Mouse (Mus musculus): ENCODE data around the gene Vat1l. TPM values are rescaled to one million over a fixed set of nuclear protein-coding genes. Genes with fewer than 3 reads are reported as not detected.

The Vat1l gene
- 0.14 and 0.33 TPM in 2 replicates for polyA plus RNA-seq (2016; fragmentation: Nextera tagmentation; extraction: Ambion mirVana)

- 2% methylated on average over 39 of the region's 39 CpGs for WGBS (ENCODE audit: insufficient replicate concordance)
- Histone ChIP-seq H3K4me1 (no peaks in the 10 kb centered on the region), H3K9ac (no peak within 1 kb of the TSS), H3K27me3 (replicated peaks) (peaks cover 44% of the 10 kb centered on the region), H3K27ac (no peak within 1 kb of the TSS), H3K4me3 (peak within 1 kb of the TSS; percentile 36), H3K36me3 (no peaks in the 10 kb centered on the region), H3K4me2 (peak within 1 kb of the TSS; percentile 54), H3K9me3 (replicated peaks) (no peaks in the 10 kb centered on the region)
- ATAC-seq, result no peak
Measured at GRCm38 (mm10) chr8:114205221-114205901, at the start of gene Vat1l. Vat1l (plus strand) TSS chr8:114205612.

- no peak for ATAC-seq
- no peaks in the 10 kb centered on the region for H3K36me3 ChIP-seq
- 53% methylated on average over 2 of the region's 2 CpGs for WGBS (ENCODE audit: insufficient replicate concordance)
Measured at GRCm38 (mm10) chr8:114158586-114158985, 46.8 kb upstream of the Vat1l start.

GRCm38 (mm10) chr8:114159666-114160065, 45.7 kb upstream of the Vat1l start:
- Histone ChIP-seq H3K27ac (no peak overlapping the region), H3K9me3 (replicated peaks) (no peaks in the 10 kb centered on the region), H3K27me3 (replicated peaks) (no peaks in the 10 kb centered on the region), H3K9ac (no peak overlapping the region), H3K4me2 (no peak overlapping the region), H3K4me3 (no peak overlapping the region), H3K4me1 (no peaks in the 10 kb centered on the region), H3K36me3 (no peaks in the 10 kb centered on the region)
- 66% methylated on average over 3 of the region's 3 CpGs for WGBS (ENCODE audit: insufficient replicate concordance)
- ATAC-seq, result no peak

More at GRCm38 (mm10) chr8:114158586-114158985, 46.8 kb upstream of the Vat1l start:
- Histone ChIP-seq H3K27me3 (replicated peaks) (no peaks in the 10 kb centered on the region), H3K9ac (no peak overlapping the region), H3K4me2 (no peak overlapping the region), H3K9me3 (replicated peaks) (no peaks in the 10 kb centered on the region), H3K4me3 (no peak overlapping the region), H3K27ac (no peak overlapping the region), H3K4me1 (no peaks in the 10 kb centered on the region)

GRCm38 (mm10) chr8:114163871-114164270, 41.5 kb upstream of the Vat1l start:
- Histone ChIP-seq H3K4me1 (no peaks in the 10 kb centered on the region), H3K9me3 (replicated peaks) (no peaks in the 10 kb centered on the region), H3K4me2 (no peak overlapping the region), H3K27me3 (replicated peaks) (no peaks in the 10 kb centered on the region), H3K27ac (no peak overlapping the region), H3K9ac (no peak overlapping the region), H3K36me3 (no peaks in the 10 kb centered on the region), H3K4me3 (no peak overlapping the region)
- WGBS (ENCODE audit: insufficient replicate concordance), result 48% methylated on average over 3 of the region's 3 CpGs
- ATAC-seq, result no peak

- Histone ChIP-seq H3K4me3 (no peak overlapping the region), H3K27me3 (replicated peaks) (no peaks in the 10 kb centered on the region), H3K36me3 (no peaks in the 10 kb centered on the region), H3K9ac (no peak overlapping the region), H3K27ac (no peak overlapping the region), H3K9me3 (replicated peaks) (no peaks in the 10 kb centered on the region), H3K4me2 (no peak overlapping the region), H3K4me1 (no peaks in the 10 kb centered on the region)
- WGBS (ENCODE audit: insufficient replicate concordance), result 64% methylated on average over 6 of the region's 6 CpGs
- no peak for ATAC-seq
Measured at GRCm38 (mm10) chr8:114164444-114165096, 40.8 kb upstream of the Vat1l start.

GRCm38 (mm10) chr8:114165741-114166140, 39.7 kb upstream of the Vat1l start:
- Histone ChIP-seq H3K9me3 (replicated peaks) (no peaks in the 10 kb centered on the region), H3K9ac (no peak overlapping the region), H3K4me2 (no peak overlapping the region), H3K4me1 (no peaks in the 10 kb centered on the region), H3K27me3 (replicated peaks) (no peaks in the 10 kb centered on the region), H3K36me3 (no peaks in the 10 kb centered on the region), H3K4me3 (no peak overlapping the region), H3K27ac (no peak overlapping the region)
- no peak for ATAC-seq
- WGBS (ENCODE audit: insufficient replicate concordance), result 65% methylated on average over 2 of the region's 2 CpGs

GRCm38 (mm10) chr8:114176721-114177120, 28.7 kb upstream of the Vat1l start:
- H3K27me3 ChIP-seq (replicated peaks), result no peaks in the 10 kb centered on the region
- no peak overlapping the region for H3K4me2 ChIP-seq
- H3K4me1 ChIP-seq, result no peaks in the 10 kb centered on the region
- H3K27ac ChIP-seq, result no peak overlapping the region
- 47% methylated on average over 3 of the region's 3 CpGs for WGBS (ENCODE audit: insufficient replicate concordance)
- no peak overlapping the region for H3K4me3 ChIP-seq
- no peaks in the 10 kb centered on the region for H3K36me3 ChIP-seq
- no peak overlapping the region for H3K9ac ChIP-seq
- ATAC-seq, result no peak
- H3K9me3 ChIP-seq (replicated peaks), result no peaks in the 10 kb centered on the region

- Histone ChIP-seq H3K9ac (no peak overlapping the region), H3K36me3 (no peaks in the 10 kb centered on the region), H3K4me1 (no peaks in the 10 kb centered on the region), H3K4me2 (no peak overlapping the region), H3K9me3 (replicated peaks) (no peaks in the 10 kb centered on the region), H3K4me3 (no peak overlapping the region), H3K27ac (no peak overlapping the region), H3K27me3 (replicated peaks) (no peaks in the 10 kb centered on the region)
- 46% methylated on average over 5 of the region's 5 CpGs for WGBS (ENCODE audit: insufficient replicate concordance)
- ATAC-seq, result no peak
Measured at GRCm38 (mm10) chr8:114193334-114193733, 12.1 kb upstream of the Vat1l start.

- Histone ChIP-seq H3K27me3 (replicated peaks) (peaks cover 10% of the 10 kb centered on the region; the same call in 1 of the 2 replicates), H3K4me1 (no peaks in the 10 kb centered on the region), H3K9me3 (replicated peaks) (no peaks in the 10 kb centered on the region), H3K36me3 (no peaks in the 10 kb centered on the region), H3K4me3 (no peak overlapping the region), H3K4me2 (no peak overlapping the region), H3K27ac (no peak overlapping the region), H3K9ac (no peak overlapping the region)
- no peak for ATAC-seq
- 48% methylated on average over 2 of the region's 2 CpGs for WGBS (ENCODE audit: insufficient replicate concordance)
Measured at GRCm38 (mm10) chr8:114198990-114199389, 6.4 kb upstream of the Vat1l start.

GRCm38 (mm10) chr8:114206421-114206983, 1.1 kb downstream of the Vat1l start:
- Histone ChIP-seq H3K27me3 (replicated peaks) (peaks cover 44% of the 10 kb centered on the region), H3K9ac (no peak overlapping the region), H3K36me3 (no peaks in the 10 kb centered on the region), H3K9me3 (replicated peaks) (0 out of 2 replicates have a peak, but pooled peaks cover 4% of the 10 kb centered on the region), H3K27ac (no peak overlapping the region), H3K4me1 (no peaks in the 10 kb centered on the region), H3K4me3 (no peak overlapping the region), H3K4me2 (no peak overlapping the region)
- WGBS (ENCODE audit: insufficient replicate concordance), result 12% methylated on average over 8 of the region's 8 CpGs
- ATAC-seq, result no peak

GRCm38 (mm10) chr8:114207026-114207425, 1.6 kb downstream of the Vat1l start:
- H3K27ac ChIP-seq, result no peak overlapping the region
- H3K9ac ChIP-seq, result no peak overlapping the region
- no peaks in the 10 kb centered on the region for H3K4me1 ChIP-seq
- H3K4me3 ChIP-seq, result no peak overlapping the region
- ATAC-seq, result no peak
- H3K4me2 ChIP-seq, result no peak overlapping the region
- H3K9me3 ChIP-seq (replicated peaks), result 0 out of 2 replicates have a peak, but pooled peaks cover 5% of the 10 kb centered on the region
- no peaks in the 10 kb centered on the region for H3K36me3 ChIP-seq
- WGBS (ENCODE audit: insufficient replicate concordance), result 40% methylated on average over 4 of the region's 4 CpGs
- H3K27me3 ChIP-seq (replicated peaks), result peaks cover 44% of the 10 kb centered on the region

GRCm38 (mm10) chr8:114220779-114221178, 15.4 kb downstream of the Vat1l start:
- Histone ChIP-seq H3K4me3 (no peak overlapping the region), H3K27me3 (replicated peaks) (no peaks in the 10 kb centered on the region), H3K9me3 (replicated peaks) (no peaks in the 10 kb centered on the region), H3K36me3 (no peaks in the 10 kb centered on the region), H3K4me2 (no peak overlapping the region), H3K27ac (no peak overlapping the region), H3K4me1 (no peaks in the 10 kb centered on the region), H3K9ac (no peak overlapping the region)
- ATAC-seq, result no peak
- 69% methylated on average over 3 of the region's 3 CpGs for WGBS (ENCODE audit: insufficient replicate concordance)

Measured in liver, embryonic 12.5 days (tissue).